Mouse (Mus musculus) gastrocnemius, adult 2 months (tissue): ENCODE data around the gene Nrm. TPM values are rescaled to one million over a fixed set of nuclear protein-coding genes. Genes with fewer than 3 reads are reported as not detected.

Experiments used
- DNase-seq: peaks from one replicate; pipeline ENCODE4 v3.0.0; 2022
- H3K27ac ChIP-seq: fragments of 200-600 bp; 2 replicates; pipeline ENCODE4 v1.8.1; 2022; ENCODE audit warnings: mild to moderate bottlenecking
- H3K4me3 ChIP-seq: fragments of 200-600 bp; 2 replicates; pipeline ENCODE4 v1.8.1; 2022; ENCODE audit warnings: mild to moderate bottlenecking, moderate library complexity
- CTCF ChIP-seq: fragments of 200-600 bp; IDR thresholded peaks from 2 replicates; pipeline ENCODE4 v1.8.1; 2022; ENCODE audit warnings: antibody characterized with exemption, mild to moderate bottlenecking, moderate library complexity
- intact Hi-C: fragments of 180-260 bp; cut with DNase I; formaldehyde crosslinking; loops from one replicate; pipeline ENCODE4 v1.15.1; 2025
- long read RNA-seq, 2 experiments: library from polyadenylated mRNA; stranded (forward); transcript quantifications; one replicate each; pipeline ENCODE4 v2.0.0; 2021
- total RNA-seq, 2 experiments: library from RNA; stranded (reverse); gene quantifications; 2 replicates each; pipeline ENCODE4 v1.2.3; 2021

The Nrm gene
- under 1 TPM; 0.82 to 0.86 TPM for total RNA-seq
- long read RNA-seq, experiment 1, partial matches to known transcripts, result 0 of 1 reads
- long read RNA-seq, experiment 1, other reads (novel, unspliced or antisense), result 0 of 1 reads
- long read RNA-seq, experiment 2, partial matches to known transcripts, result 1 of 2 reads
- long read RNA-seq, experiment 2, other reads (novel, unspliced or antisense), result 0 of 2 reads

DNA sequence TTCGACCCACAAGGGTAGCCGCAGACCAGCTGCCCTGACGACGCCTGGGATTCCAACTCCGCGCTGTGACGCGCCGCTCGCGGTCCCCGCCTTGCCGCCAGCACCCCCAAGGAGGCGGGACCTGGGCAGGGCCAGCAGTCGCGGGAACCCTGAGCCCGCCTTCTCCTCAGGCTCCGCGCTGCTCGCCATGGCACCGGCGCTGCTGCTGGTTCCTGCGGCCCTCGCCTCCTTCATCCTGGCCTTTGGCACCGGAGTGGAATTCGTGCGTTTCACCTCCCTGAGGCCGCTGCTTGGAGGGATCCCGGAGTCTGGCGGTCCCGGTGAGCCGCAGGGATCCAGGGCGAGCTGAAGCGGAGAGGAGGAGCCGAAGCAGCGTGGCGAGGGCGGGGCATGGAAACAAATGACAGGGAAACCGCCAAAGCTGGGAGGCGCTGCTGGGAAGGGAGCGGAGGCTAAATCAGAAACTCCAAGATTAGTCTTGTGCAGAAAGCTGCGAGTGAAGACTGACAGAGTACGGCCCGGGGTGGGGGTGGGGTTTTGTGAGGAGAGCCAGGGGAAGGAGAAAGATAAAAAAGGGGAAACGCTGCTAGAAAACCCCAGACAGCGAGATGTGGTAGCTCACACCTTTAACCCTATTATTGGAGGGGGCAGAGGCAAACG, at the start of gene Nrm:
TSS of gene Nrm (plus strand) at position 121 of the 660 bp plus-strand sequence.
- peak; percentile 94 for DNase-seq
- Histone ChIP-seq H3K27ac (peak within 1 kb of the TSS; percentile 88), H3K4me3 (peak within 1 kb of the TSS; percentile 96)
- intact Hi-C loops, result loop anchor here (2.0 kb wide), 1 partner anchor 19 kb away; no protein-coding TSS in a partner anchor
- TF ChIP-seq CTCF, result peak; percentile 54

DNA sequence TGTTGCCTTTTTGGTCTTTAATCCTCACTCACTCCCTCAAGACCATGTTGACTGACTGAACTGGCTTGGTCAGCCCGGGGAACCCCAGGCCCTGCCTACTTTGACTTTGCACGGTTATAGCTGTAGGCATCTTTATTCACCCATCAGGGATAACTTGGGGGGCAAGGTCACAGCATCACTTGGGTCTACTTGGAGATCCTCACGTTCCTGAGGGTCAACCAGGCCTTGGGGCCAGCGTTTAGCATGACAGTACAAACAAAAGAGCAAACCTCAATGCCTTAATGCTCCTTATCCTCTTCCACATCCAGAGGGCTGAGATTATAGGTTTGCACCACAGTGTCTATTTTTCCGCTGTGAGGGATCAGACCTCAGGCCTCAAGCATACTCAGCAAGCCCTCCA, 48.8 kb upstream of the Nrm start:
- no peak for DNase-seq
- Histone ChIP-seq H3K4me3 (no peak overlapping the region), H3K27ac (peak overlapping the region; percentile 84)
- TF ChIP-seq CTCF, result no peak
- intact Hi-C loops, result loop anchor here (5.0 kb wide), 1 partner anchor 35 kb away; no protein-coding TSS in a partner anchor

DNA sequence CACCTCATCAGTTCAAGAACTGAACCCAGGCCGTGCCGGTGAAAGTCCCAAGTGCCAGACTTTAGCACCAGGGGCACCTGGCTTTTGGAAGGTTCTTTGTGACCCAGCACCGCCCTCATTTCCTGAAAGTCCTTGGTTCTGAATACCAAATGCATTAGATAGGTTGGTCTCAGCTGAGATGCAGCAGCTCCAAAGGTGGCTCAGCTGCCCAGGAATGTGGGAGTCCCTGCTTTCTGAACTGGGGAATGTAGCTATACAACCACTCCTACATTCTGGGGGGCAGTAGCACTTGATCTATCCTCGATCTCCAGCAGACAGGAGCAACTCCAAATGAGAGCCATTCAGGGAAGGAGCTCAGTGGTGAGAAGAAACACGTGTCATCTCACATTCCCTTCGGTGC, 48.4 kb upstream of the Nrm start:
- intact Hi-C loops, result loop anchor here (5.0 kb wide), 1 partner anchor 35 kb away; no protein-coding TSS in a partner anchor
- DNase-seq, result no peak
- H3K27ac ChIP-seq, result peak overlapping the region; percentile 84
- no peak for TF ChIP-seq CTCF
- H3K4me3 ChIP-seq, result peak overlapping the region; percentile 34

DNA sequence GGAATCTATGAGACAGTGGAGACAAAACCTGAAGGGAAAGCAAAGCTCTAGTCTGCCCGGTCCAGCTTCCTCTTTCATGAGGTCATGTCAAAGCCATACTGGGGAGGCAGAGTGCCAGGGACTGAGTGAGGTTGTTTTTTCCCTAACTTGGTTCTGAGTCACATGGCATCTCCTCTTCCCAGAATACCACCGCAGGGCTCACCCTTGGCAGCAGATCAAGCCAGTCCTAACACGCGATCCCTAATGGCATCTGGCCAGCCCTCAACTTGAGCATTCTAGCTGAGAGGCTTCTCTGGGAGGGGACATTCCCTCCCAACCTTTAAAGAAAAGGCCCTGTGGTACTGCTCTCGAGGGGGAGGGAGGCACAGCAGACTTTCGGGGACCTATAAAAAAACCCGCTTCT, 47.9 kb upstream of the Nrm start:
- Histone ChIP-seq H3K4me3 (peak overlapping the region; percentile 34), H3K27ac (peak overlapping the region; percentile 84)
- intact Hi-C loops, result loop anchor here (5.0 kb wide), 1 partner anchor 36 kb away; no protein-coding TSS in a partner anchor
- no peak for TF ChIP-seq CTCF
- peak; percentile 94 for DNase-seq

DNA sequence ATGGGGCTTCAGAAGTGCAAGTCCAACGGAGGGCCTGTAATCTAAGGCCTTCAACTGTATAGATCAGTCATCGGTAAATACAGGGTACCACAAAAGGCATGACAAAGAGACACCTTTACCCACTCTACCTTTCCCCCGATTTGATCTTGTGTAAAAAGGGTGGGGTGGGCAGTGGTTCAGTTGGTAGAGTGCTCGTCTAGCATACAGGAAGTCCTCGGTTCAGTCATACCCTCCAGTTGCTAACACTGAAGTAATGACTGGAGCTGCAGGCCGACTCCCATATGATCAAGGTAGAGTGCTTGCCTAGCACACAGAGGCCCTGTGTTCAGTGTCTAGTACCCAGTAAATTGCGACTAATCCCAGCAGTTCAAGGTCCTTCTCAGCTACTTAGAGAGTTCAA, 47.5 kb upstream of the Nrm start:
- intact Hi-C loops, result loop anchor here (5.0 kb wide), 1 partner anchor 36 kb away; no protein-coding TSS in a partner anchor

DNA sequence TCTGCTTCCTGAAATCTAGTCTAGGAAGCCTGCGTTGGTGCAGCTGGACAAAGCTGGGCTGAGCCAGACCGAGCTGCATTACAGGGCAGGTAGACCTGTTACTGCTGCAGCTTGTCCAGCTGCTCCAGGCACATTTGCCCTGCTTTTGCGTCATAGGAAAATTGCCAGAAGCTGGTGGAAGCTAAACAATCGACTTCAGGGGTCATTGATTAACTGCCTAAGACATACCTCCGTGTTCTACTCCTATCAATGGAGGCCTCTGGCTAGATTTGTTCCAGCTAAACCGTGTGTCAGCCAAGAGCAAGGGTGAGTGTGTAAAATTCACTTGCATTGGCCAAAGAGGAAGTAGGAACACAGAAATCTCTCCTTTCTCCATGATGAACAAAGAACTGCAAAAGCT, 46.4 kb upstream of the Nrm start:
- no peak for DNase-seq
- no peak for TF ChIP-seq CTCF
- no peak overlapping the region for H3K4me3 ChIP-seq
- intact Hi-C loops, result loop anchor here (5.0 kb wide), 1 partner anchor 37 kb away; no protein-coding TSS in a partner anchor
- H3K27ac ChIP-seq, result peak overlapping the region; percentile 84

More for the DNA sequence above, 47.5 kb upstream of the Nrm start:
- Histone ChIP-seq H3K4me3 (peak overlapping the region; percentile 24; the same call in 1 of the 2 replicates), H3K27ac (peak overlapping the region; percentile 84)
- DNase-seq, result no peak
- no peak for TF ChIP-seq CTCF

DNA sequence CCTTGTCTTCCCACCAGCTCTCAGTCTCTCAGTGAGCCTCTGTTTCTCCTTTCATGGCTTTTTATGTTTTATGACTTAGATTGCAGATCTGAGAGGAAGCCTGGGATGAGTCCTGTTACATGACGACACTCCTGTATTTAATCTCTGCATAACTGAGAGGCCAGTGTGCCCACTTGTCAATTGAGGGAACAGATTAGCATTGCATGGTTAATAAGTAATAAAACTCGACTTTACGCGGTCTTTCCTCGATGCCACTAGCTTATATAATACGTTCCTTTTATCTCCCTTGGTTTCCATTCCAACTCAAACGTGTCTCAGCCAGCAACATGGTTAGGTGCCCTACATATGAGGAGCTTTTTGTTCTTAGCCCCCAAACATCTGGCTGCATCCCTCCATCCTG, 45.3 kb upstream of the Nrm start:
- intact Hi-C loops, result no loop called here
- H3K27ac ChIP-seq, result peak overlapping the region; percentile 16; the same call in 1 of the 2 replicates
- no peak overlapping the region for H3K4me3 ChIP-seq
- DNase-seq, result no peak
- TF ChIP-seq CTCF, result no peak

DNA sequence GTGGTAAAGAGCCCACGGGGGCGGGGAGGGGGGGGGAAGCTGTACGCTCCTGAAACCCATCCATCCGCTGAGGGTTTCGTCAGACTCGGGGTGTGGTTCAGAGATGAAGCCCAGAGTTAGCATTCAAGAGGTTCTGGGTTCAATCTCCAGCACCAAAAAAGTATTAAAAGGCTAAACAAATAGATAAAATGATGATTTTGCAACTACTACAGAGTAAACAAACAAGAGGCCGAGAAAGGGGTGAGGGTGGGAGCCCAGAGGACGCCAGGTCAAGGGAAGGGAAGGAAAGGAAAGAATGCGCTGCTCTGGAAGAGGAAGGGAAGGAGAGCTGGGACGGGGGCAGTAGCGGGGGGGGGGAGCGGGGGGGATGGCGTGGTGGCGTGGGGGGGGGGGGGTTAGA, 44.4 kb upstream of the Nrm start:
- intact Hi-C loops, result no loop called here
- no peak for DNase-seq
- no peak for TF ChIP-seq CTCF
- no peak overlapping the region for H3K27ac ChIP-seq
- H3K4me3 ChIP-seq, result no peak overlapping the region

DNA sequence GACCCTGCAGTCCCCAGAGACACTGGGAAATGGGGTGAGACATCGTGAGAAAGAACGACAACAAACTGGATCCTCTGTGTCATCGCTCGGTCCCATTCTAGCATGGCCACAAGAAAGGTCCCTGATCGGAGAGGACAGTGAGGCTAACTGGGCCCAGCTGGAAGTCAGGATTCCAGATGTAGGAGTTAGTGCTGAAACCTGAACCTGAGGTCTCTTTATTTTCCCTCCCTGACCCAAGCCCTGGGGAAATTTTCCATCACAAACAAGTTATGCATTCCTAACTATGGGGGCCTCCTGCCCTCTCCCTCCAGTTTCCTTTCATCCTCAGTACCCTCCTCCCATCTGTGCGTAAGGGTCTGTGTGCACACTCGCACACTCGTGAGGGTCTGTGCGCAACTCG, 43.9 kb upstream of the Nrm start:
- TF ChIP-seq CTCF, result no peak
- DNase-seq, result no peak
- H3K27ac ChIP-seq, result no peak overlapping the region
- no peak overlapping the region for H3K4me3 ChIP-seq
- intact Hi-C loops, result no loop called here

DNA sequence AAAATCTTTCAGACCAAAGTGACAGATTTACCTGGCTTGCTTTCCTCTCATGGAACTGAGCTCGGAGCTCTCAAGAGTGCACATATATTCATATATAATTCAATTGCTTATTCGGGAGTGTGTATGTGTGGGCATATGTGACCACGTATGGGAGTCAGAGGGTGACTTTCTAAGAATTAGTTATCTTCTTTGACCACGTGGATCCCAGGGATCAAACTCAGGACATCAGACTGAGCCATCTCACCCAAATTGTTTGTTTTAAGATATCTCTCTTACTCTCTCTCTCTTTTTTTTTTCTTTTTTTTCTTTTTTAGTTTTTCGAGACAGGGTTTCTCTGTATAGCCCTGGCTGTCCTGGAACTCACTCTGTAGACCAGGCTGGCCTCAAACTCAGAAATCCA, 41.0 kb upstream of the Nrm start:
- H3K4me3 ChIP-seq, result no peak overlapping the region
- no peak overlapping the region for H3K27ac ChIP-seq
- DNase-seq, result no peak
- no peak for TF ChIP-seq CTCF
- intact Hi-C loops, result loop anchor here (10.0 kb wide), 1 partner anchor 165 kb away; the partner anchor contains the start of gene Prr3

DNA sequence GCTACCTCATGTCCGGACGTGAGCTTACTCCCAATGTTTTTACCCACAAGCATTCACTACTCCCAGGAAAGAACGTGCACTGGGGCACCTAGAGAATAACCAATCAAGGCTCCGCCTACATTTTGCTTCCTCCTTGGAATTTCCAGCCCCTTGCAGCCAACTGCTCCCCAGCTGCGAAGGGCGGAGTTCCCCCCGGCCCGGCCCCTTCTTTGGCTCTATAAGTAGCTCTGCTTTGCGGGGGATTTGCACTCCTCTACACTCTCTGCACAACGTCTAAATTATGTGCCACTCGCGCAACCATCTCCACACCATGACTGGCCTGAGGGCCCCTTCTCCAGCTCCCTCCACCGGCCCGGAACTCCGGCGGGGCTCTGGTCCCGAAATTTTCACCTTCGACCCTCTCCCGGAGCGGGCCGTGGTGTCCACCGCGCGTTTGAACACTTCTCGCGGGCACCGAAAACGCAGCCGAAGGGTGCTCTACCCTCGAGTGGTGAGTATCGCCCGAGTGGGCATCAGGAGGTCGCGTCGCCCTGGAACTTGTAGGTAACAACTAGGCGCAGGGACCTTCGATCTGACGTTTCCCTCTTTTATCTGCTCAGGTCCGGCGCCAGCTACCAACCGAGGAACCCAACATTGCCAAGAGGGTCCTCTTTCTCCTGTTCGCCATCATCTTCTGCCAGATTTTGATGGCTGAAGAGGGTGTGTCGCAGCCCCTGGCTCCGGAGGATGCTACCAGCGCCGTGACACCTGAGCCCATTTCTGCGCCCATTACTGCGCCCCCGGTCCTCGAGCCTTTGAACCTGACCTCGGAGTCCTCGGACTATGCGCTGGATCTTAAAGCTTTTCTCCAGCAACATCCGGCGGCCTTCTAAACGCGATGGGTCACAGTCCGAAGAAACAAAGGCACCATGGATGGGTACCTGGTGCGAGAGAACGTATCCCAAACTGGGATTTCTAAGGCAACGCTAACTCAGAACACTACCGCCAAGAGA, 39.4 kb upstream of the Nrm start, which contains the start of gene Ier3:
TSS of gene Ier3 (plus strand) at position 246 of the 992 bp plus-strand sequence.
- Histone ChIP-seq H3K27ac (peak within 1 kb of the TSS; percentile 95), H3K4me3 (peak within 1 kb of the TSS; percentile 73)
- DNase-seq, result peak; percentile 88
- intact Hi-C loops, result loop anchor here (2.0 to 10.0 kb wide), 2 partner anchors 83 to 163 kb away; partner anchors contain the start of gene Prr3
- TF ChIP-seq CTCF, result no peak

DNA sequence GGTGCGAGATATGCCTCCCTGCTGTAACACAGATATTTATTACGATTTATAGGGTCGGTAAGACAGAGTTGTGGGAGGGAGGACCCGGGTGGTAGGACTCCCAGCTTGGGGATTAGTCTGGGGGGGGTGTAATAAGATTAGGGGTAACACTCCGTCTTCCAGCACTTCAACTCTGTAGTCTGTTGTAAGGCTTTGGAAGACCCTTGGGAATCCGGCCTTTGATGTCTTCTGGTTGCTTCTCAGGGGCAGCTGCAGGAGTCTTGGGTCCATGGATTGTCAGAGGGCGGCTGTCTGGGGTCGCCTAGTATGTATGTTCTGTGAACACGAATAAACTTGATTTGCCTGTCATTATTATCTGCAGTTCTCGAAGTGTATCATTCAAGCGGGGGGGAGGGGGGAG, 38.6 kb upstream of the Nrm start:
- Histone ChIP-seq H3K27ac (peak overlapping the region; percentile 95), H3K4me3 (peak overlapping the region; percentile 73)
- TF ChIP-seq CTCF, result no peak
- no peak for DNase-seq
- intact Hi-C loops, result loop anchor here (2.0 to 10.0 kb wide), 2 partner anchors 84 to 162 kb away; partner anchors contain the start of gene Prr3
